Mouse (Mus musculus): ENCODE data around the gene Asz1.

The Asz1 gene

GRCm38 (mm10) chr6:18108934-18109333 lies at the start of gene Asz1:
TSS of gene Asz1 (minus strand) at chr6:18109061.
- no peak for DNase-seq (ENCODE audit: low spot score)

- no peak for DNase-seq (ENCODE audit: low spot score)
Measured at GRCm38 (mm10) chr6:18153031-18153430, 44.2 kb upstream of the Asz1 start.

GRCm38 (mm10) chr6:18135246-18135645 lies 26.4 kb upstream of the Asz1 start:
- DNase-seq (ENCODE audit: low spot score): no peak

DNA sequence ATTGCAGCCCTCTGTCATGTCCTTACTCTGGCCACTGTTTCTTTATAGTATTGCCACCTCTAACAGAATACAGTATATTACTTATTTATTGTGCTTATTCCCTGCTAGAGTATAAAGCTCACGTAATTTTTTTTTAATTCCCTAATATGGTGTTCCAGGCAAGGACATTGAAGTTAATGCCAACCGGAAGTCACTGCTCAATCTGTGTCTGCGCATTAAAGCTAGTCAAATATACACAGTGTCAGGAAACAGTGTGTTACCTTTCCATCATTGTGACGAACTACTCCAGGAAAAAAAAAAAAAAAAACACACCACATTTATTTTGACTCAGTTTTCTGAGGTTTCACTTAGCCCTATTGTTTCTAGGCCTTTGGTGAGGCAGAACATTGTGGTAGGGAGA lies 19.2 kb upstream of the Asz1 start:
- no peak for DNase-seq (ENCODE audit: low spot score)

- no peak for DNase-seq (ENCODE audit: low spot score)
Measured at GRCm38 (mm10) chr6:18127206-18127983, 18.5 kb upstream of the Asz1 start.

DNA sequence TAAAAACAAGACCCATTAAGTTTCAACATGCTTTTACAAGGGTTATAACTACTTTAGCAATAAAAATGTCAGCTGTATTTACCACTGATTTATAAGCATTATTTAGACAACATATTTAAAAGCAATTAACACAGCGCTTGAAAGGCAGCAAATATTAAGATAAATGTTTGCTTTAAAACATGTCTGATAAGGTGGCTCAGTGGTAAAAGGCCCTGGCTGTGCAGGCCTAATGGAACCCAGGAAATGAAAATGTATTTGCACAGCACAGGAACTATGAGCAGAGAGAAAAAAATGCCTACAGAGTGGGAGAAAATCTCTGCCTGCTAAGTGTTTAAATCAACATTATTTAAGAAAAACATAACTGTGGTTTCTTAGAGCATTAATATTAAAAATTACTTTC lies 12.0 kb downstream of the Asz1 start:
- no peak for DNase-seq (ENCODE audit: low spot score)

DNA sequence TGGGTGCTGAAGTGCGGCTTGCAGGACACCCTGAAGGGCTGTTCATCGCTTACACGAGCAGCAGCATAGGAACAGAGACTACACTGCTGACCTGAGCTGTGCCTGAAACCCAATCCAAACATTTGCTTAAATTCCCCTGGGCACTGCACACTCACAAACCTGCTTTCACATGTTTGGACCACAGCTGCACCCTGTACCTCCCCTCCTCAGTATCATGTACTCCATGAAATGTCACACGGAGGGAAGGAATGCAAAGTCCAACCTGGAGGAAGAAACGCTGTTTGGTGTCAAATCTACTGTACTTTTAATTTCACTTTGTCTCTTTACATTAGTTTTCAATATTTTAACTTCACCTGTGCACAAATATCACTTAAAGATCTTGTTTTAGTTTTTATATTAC lies 19.8 kb downstream of the Asz1 start:
- no peak for DNase-seq (ENCODE audit: low spot score)

DNA sequence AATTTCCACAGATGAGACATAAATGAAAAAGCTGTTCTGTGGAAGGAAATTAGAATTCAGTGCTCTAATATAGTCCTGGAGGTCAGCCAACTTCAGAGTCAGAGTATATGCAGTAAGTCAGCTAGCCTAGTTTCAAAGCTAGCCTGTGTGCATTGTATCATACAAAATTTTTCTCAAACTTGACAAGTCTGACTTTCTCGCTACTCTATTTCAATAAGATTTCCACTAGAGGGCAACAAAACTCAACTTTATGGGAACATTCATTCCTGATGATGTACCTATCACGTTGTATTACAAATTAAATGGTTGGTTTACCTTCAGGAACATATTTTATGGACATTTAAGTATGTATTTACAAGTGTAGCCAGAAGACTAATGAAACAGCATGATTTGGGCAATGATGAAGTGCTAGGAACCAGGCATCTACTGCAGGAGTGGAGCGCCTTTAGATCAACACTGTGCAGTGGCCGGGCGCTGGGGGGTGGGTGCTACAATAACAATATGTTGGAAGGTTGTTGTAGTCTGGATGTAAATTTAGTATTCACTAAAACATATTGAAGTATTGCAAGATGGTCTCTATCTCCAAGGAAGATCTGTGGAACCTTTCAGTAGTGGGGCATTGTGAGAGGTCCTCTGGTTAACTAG lies 21.6 kb downstream of the Asz1 start:
- no peak for DNase-seq (ENCODE audit: low spot score)

DNA sequence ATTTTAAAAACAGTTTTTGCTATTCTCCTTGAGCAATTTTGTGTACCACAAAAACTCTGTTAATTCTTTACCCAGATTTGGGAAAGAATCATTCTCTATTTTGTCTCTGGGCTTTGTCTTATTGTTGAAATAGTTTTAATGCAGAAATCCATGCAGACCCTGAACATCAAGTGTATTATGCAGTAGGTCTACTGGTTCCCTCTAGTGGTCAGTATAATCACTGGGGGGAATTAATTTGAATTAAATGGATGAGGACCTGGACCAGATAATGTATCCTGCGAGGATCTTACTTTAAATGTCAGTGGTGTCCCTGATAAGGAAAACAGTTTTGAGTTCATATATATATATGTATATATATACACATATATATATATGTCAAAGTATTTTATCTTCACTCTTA lies 30.2 kb downstream of the Asz1 start:
- no peak for DNase-seq (ENCODE audit: low spot score)

- DNase-seq (ENCODE audit: low spot score): no peak
Measured at GRCm38 (mm10) chr6:18076986-18077385, 31.9 kb downstream of the Asz1 start.

DNA sequence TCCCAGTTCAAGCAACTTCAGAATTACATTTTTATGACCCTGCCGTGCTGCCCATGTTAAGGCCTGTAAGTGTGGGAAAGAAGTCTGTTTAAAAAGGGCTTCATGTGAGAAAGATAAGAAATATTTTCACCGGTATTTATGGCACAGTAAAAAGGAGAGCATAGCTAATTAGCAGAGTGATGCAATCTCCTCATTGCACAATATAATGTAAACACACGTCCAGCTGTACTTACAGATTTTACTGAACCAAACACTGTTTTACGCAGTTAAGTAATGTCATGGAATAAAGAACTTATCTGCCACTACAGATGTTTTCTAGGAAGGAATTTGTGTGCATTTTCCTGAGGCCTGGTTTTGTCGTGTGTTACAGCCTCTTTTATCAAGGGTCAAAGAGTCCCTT lies 32.3 kb downstream of the Asz1 start:
- DNase-seq (ENCODE audit: low spot score): no peak

DNA sequence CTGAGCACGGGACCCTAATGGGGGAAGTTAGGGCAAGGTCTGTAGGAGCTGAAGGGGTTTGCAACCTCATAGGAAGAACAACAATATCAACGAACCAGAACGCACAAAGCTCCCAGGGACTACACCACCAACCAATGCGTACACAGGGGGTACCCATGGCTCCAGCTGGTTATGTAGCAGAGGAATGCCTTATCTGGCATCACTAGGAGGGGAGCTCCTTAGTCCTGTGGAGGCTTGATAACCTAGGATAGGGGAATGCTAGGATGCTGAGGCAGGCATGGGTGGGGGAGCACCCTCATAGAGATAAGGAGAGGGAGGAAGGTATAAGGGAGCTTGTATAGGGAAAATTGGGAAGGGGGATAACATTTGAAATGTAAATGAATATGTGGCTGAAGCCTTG lies 51.0 kb downstream of the Asz1 start:
- DNase-seq (ENCODE audit: low spot score): no peak

DNA sequence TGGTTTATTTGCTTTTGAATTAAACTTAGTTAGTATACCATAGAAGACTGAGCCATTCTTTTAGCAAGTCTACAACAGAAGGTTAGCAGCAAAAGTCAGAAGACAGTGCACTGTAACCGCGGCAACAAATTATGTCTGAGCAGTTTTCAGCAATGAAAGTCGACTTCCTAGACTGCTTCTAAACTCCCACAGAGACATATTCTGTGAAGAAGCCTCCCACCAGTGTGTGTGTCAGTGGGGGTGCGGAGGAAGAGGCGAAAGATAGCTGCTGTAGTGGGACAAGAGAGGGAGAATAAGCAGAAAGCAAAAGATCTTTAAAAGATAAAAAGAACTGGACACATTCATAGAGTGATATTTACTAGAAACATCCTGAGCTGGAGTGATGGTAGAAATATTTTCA lies 57.2 kb downstream of the Asz1 start:
- DNase-seq (ENCODE audit: low spot score): no peak

DNA sequence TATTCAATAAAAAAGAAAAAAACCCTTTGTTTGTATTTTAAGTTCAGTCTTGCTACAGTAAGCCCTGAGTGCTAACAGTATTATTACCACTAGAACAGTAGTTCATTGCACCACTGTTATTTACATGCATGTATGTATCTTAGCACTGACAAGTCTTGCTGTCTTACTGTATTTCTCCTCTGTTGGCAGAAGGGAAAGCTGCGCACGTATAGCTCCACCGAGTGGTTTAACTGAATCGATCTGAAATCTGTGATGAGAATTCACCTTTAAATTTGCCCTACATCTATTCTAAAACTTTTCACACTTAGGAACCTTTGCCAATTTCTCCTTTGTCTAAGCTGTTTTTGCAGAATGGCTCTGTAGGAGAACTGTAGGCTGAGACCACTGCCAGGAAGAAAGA lies 64.6 kb downstream of the Asz1 start:
- no peak for DNase-seq (ENCODE audit: low spot score)

DNA sequence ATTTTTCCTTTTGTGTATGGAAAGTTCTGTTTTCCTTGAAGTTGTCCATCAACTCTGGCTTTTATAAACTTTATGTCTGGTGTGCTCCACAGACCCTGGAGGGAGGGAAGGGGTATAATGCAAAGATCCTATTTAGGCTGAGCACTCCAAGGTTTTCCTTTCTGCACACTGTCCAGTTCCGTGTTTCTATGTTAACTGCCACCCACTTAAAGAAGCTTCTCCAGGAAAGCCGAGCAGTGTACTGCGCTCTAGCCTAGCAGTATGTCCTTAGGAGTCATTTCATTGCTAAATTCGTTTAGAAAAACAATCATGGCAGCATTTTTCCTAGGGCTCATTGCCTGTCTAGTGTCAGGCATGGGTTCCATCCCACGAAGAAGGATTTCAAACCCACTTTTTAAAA lies 65.7 kb downstream of the Asz1 start:
- DNase-seq (ENCODE audit: low spot score): no peak

GRCm38 (mm10) chr6:18032271-18032670 lies 76.6 kb downstream of the Asz1 start:
- DNase-seq (ENCODE audit: low spot score): no peak

DNA sequence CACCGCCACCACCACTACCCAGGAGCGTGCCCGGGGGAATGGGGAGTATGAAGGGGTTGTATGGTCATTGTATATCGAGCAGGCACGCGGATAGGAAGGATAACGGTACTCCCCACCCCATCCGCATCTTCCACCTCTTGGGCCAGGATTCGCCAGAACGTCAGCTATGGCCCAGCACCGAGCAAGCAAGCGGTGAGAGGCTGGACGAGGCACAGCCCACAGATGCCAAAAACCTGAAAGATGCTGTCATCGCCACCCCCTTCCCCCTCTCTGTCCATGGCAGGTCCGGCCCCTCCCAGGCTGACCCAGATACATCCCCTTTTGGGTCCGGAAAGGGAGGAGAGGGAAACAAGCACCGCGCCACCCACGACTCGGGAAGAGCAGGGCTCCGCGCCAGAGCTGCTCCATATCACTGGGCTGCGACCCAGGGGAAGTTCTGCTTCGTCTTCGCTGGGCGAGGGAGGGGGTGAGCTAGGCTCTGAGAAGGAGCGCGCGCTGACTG lies 77.3 kb downstream of the Asz1 start:
- peak; percentile 39 for DNase-seq (ENCODE audit: low spot score)

DNA sequence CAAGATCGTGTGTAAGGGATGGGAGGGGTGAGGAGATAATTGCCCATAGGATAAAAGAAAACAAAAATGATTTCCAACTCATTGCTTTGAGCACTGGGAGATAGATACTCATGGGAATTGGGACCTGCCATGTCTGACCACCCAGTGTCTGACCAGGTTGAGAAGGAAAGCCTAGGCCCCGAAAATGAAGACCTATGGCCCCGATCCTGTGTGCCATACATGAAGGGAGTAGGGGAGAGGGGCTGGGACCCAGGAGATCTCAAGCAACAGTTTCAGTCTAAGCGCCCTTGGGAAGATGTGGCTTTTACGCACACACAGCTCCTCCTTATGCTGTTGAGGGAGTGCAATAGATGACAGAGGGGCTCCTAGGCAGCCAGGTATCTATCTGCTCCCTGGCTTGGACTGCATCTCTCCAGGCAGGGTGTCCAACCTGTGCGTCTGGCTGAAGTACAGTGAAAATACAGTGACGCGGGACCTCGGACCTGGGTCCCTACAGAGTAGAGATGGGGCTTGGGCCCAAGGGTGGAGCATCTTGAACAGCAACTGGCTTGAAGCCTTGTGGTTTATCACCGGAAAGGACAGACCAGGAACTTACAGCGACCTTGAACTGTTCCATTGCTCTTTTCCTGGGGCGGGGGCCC lies 77.9 kb downstream of the Asz1 start:
- no peak for DNase-seq (ENCODE audit: low spot score)

GRCm38 (mm10) chr6:18029746-18030656 lies 78.9 kb downstream of the Asz1 start, which contains the start of gene Wnt2:
TSS of gene Wnt2 (minus strand) at chr6:18030585.
- no peak for DNase-seq (ENCODE audit: low spot score)

- DNase-seq (ENCODE audit: low spot score): no peak
Measured at GRCm38 (mm10) chr6:18024133-18024794, 84.6 kb downstream of the Asz1 start.

DNA sequence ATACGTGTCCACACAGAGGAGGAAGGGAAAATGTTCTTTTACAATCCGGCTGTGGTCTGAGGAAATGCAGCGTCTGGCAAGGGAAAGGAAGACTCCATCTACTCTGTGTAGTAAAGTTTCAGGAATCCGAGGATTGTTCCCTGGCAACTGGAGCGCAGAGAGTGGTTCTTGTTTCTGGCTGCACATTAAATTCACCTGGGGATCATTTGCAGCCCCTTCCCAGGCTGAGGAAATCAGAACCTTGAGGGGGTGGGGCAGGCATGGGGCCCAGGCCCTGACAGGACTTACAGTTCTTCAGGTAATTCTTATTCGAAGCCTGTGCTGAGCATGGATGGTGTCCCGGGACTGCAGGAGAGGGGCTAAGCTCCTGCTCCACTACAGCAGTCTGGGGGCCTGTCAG lies 95.5 kb downstream of the Asz1 start:
- no peak for DNase-seq (ENCODE audit: low spot score)
